Mouse (Mus musculus) adrenal gland, postnatal 10 days (tissue): Measurements from ENCODE around the gene Ces1h. TPM values are rescaled to one million over a fixed set of nuclear protein-coding genes. Genes with fewer than 3 reads are reported as not detected.

Source experiments
- DNase-seq: peaks from one replicate; pipeline ENCODE4 v3.0.0; 2021; ENCODE audit warnings: mixed read lengths
- long read RNA-seq, 2 experiments: library from polyadenylated mRNA; stranded (forward); transcript quantifications; one replicate each; pipeline ENCODE4 v2.0.0; 2021
- total RNA-seq, 2 experiments: library from RNA; stranded (reverse); gene quantifications; 2 replicates each; pipeline ENCODE4 v1.2.3; 2021

The Ces1h gene
- not detected for total RNA-seq
- long read RNA-seq, experiment 1 = 0 reads
- long read RNA-seq, experiment 2 = 0 reads

DNA sequence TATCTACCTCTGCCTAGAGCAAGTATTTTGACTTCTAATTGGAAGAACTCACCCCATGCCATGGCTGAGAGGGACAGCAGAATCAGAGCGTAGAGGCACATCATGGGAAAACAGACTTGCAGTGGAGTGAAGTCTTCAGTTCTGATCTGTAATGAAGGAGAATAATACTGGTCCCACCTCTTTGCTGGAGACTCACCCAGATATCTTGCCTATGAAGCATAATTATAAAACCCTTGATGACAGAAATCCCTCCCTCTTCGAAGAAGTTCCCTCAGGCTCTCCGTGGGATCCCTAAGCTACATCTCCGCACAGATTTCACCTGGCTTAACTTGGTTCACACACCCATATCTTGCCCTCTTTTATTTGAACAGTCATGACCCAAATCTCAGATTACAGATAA, at the start of gene Ces1h:
TSS of gene Ces1h (minus strand) at position 101 of the 400 bp plus-strand sequence.
- DNase-seq = no peak

DNA sequence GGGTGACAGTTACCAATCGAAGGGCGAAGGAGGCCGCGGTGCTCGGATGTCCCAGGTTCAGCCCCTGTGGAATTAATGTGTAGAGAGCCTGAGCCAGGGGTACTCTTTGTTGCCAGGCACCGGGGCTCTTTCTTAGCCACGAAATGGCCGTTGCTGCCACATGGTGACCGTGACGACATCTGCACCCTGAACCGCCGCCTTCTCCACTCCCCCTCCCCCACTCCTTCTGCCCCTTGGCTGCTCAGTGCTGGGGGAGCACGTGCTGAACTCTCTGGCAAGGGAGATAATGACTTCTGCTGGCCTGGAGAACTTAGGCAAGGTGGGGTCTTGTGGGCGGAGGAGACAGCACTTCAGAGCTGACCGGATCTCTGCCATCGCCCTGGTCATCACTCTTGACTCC, 47.7 kb upstream of the Ces1h start:
- no peak for DNase-seq

GRCm38 (mm10) chr8:93415387-93415786, 35.9 kb upstream of the Ces1h start:
- no peak for DNase-seq

DNA sequence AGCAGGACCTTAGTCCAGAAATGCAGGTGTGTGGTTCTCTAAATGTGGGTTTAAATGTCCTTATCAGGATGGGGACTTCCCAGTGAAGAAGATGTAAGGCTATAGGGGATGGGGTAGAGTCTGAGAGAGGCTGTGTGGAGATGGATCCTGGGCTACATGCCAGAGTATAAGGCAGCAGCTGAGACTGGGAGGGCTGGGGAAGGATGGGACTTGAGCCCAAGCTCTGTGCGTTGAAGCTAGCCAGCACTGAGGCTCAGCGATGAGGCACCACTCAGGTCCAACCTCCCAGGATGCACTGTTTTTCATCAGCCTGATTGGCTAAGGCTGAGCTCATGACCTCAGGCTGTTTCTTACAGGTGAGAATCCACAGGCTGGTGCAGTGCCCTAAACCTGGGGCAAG, 29.3 kb upstream of the Ces1h start:
- no peak for DNase-seq

GRCm38 (mm10) chr8:93399698-93400097, 20.2 kb upstream of the Ces1h start:
- no peak for DNase-seq

DNA sequence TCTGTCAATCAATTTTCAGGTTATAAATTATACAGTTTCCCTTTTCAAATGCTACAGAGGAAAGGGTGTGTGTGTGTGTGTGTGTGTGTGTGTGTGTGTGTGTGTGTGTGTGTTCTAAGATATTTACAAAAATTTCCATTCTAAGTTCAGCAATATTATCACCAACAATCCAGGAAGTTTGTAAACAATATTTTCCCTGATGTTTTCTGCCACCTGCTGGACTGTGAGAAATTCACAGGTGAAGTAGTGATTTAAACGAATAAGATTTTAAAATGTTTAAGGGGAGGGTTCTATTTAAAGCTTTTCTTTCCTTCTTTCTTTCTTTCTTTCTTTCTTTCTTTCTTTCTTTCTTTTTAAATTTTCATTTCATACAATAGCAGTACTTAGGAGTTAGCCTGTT, 18.5 kb upstream of the Ces1h start:
- DNase-seq = peak; percentile 20

DNA sequence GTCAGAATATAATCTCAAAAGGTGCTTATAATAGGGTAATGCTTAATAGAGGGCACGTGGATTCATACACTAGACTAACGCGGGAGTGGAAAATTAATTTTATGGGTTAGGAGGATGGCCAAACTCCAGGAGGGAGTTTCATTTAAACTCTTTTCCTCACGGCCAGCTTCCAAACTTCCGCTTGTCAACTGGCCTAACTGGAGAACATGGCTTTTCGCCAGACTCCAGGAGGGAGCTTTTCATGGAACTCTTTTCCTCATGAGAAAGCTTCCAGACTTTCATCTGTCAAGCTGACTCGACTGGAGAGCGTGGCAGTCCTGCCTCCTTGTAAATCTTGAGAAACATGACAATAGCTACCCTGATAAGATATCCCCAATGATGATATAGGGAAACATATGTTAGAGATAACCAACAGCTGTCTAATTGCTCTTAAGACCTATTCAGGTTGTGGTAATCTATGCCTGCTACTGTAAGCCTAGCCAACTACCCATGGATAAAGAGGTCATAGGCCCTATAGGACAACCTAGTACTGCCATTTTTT, 14.6 kb upstream of the Ces1h start:
- peak; percentile 5 for DNase-seq

DNA sequence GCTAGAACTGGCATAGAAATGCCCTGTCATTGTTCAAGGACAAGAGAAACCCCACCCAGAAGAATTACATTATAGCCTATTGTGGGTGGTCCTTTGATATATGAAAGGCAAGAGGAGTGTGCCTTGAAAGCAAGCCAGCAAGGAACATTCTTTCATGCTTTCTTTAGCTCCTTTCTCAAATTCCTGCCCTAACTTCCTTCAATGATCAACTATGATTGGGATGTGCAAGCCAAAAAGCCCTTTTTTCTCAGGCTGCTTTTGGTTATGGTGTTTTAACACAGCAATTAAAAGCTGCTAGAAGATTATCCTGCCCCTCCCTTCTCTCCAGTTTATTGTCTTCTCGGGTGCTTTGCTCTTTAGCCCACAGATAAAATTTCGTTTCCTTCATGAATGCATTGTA, 10.0 kb downstream of the Ces1h start:
- no peak for DNase-seq

GRCm38 (mm10) chr8:93360113-93360512, 19.4 kb downstream of the Ces1h start:
- peak; percentile 13 for DNase-seq

DNA sequence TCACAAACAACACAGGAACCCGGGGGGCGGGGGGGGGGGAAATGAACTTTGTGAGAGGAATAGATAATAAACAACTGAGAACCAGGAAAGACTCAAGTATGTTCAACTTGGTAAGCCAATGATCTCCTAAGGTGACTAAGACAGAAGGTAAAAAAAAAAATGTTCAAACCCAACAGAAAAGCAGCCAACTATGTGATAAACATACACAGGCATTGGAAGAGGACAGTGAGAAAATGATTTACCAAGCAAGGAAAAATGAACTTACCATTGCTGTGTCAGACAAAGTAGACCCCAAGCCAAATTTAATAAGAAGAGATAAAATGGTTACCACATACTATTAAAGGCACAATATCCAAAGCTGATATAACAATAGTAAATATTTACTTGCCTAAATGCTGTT, 40.0 kb downstream of the Ces1h start:
- DNase-seq = no peak

GRCm38 (mm10) chr8:93337207-93337606, 42.3 kb downstream of the Ces1h start, which contains the start of gene Ces1g:
TSS of gene Ces1g (minus strand) at chr8:93337308.
- DNase-seq = no peak

DNA sequence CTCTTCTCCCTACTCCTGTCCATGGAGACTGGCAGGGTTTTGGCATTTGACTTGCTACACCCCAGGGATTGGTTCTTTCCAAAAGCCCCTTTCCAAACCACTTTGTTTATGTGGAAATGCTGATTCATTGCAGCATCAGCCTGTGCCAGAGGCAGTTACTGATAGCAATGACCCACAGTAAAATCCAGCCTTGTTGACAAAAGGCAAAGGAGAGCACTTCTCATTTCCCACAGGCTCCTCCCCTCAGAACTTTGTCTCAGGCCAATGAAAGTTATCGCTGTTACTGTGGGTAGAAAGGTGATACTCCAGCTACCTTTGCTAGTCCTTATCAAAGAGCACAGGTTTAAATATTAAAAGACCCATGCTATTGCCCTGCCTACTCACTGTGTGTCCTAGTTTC, 46.8 kb downstream of the Ces1h start:
- DNase-seq = peak; percentile 34

DNA sequence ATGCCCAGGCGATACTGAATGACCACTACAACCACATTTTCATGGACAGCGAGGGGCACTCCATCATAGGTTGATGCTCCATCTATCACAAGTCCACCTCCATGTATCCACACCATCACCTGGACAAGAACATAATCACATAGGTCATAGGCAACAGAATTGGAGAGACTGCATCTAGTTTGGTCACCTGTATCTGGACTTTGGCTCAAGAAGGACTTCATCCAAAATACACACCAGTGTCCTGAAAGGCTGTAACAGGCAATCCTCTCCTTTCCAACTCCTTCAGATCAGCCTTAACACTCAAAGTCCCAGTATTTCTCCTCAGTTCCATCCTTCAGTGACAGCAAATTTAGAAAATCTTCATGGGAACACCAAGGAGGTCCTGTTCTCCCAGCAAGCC, 48.4 kb downstream of the Ces1h start:
- DNase-seq = no peak

DNA sequence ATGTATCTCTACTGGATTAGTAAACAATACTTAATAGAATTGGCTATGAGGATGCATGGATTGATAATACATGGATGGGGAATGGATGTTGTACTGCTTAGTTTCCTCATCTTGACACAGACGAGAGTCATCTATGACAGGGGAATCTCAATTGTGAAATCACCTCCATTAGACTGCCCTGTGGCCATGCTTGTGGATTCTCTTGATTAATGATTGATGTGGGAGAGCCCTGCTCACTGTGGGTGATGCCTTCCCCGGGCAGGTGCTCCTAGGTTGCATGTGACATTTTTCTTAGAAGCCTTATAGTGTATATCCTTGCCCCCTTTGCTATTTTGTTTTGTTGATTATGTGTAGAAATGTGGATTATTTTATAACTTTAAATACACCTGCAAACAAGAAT, 54.4 kb downstream of the Ces1h start:
- DNase-seq = no peak

DNA sequence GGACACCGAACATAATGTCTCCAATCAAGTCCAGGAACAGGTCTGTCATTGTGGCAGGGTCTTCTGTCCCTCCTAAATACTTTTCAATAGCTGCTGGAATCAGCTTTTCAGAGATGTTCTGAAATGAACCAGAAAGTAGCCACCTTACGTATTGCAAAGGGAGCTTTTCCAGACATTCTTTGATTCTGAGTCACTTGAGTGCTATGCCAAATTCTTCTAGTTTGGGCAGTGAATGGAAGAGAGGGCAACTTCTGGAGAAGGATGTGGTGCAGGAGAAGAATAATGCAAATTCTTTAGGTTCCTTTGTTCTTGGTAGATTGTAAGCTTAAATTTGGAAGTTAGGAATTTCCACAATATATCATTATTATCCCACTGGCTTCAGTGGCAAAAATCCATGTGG, 62.5 kb downstream of the Ces1h start:
- no peak for DNase-seq

GRCm38 (mm10) chr8:93315557-93315956, 64.0 kb downstream of the Ces1h start:
- DNase-seq = no peak

Other genes with a start within 250 kb of the Ces1h start
- 100 to 1,000 TPM; 103 to 217 TPM for gene Ces1c, start 248.4 kb downstream of the Ces1h start, total RNA-seq
- gene Ces1d, start 181.9 kb downstream of the Ces1h start, total RNA-seq = 100 to 1,000 TPM; 450 to 494 TPM
- 1 to 10 TPM; 2.0 to 4.0 TPM for gene Ces1e, start 150.1 kb downstream of the Ces1h start, total RNA-seq
- 10 to 100 TPM; 13.8 to 19.0 TPM for gene Ces1f, start 100.0 kb downstream of the Ces1h start, total RNA-seq
- gene Ces1g, start 42.4 kb downstream of the Ces1h start, total RNA-seq = 1 to 10 TPM; 4.0 to 8.0 TPM
- under 1 TPM in 1 of 2 experiments, not detected in 1; 0.45 TPM for gene Ces5a, start 156.1 kb upstream of the Ces1h start, total RNA-seq